Mouse (Mus musculus): ENCODE results near the gene Nova2. TPM values are rescaled to one million over a fixed set of nuclear protein-coding genes. Genes with fewer than 3 reads are reported as not detected.

The Nova2 gene
- polyA plus RNA-seq, 2 experiments: 0.05 to 0.11 TPM

GRCm38 (mm10) chr7:18962171-18962792 is 36.6 kb downstream of the Nova2 start:
- H3K9ac ChIP-seq (replicated peaks): no peak overlapping the region
- H3K4me3 ChIP-seq (ENCODE audit: insufficient read depth in 1 of 2, low read depth in 2 of 2, low read length in 2 of 2): no peak overlapping the region
- H3K27me3 ChIP-seq (ENCODE audit: control insufficient read depth, insufficient read depth, low read length): peaks cover 77% of the 10 kb centered on the region
- H3K4me1 ChIP-seq (replicated peaks; ENCODE audit: control insufficient read depth in 2 of 2, insufficient read depth in 2 of 2, low read length in 1 of 2): 0 out of 4 replicates have a peak, but pooled peaks cover 0 to 1% of the 10 kb centered on the region in 2 experiments
- DNase-seq (ENCODE audit: low read depth in 3 of 3, low spot score in 3 of 3) (no peak), ATAC-seq (ENCODE audit: insufficient read depth) (no peak)
- under 1% methylated on average over 17 of the region's 17 CpGs for WGBS (ENCODE audit: insufficient replicate concordance)
- no peaks in the 10 kb centered on the region for H3K36me3 ChIP-seq (replicated peaks; ENCODE audit: control insufficient read depth, insufficient read depth, low read depth)
- TF ChIP-seq EP300 (IDR thresholded peaks at IDR 0.05; ENCODE audit: low read depth): no peak
- TF ChIP-seq CTCF (IDR thresholded peaks at IDR 0.05; ENCODE audit: low read depth): no peak
- H3K9me3 ChIP-seq (ENCODE audit: control insufficient read depth, low read length): no peaks in the 10 kb centered on the region
- no peak overlapping the region for H3K27ac ChIP-seq
- H3K4me2 ChIP-seq (ENCODE audit: low read depth): peak overlapping the region; percentile 26

- Histone ChIP-seq H3K36me3 (replicated peaks; ENCODE audit: control insufficient read depth, insufficient read depth, low read depth) (no peaks in the 10 kb centered on the region), H3K27me3 (ENCODE audit: control insufficient read depth, insufficient read depth, low read length) (peaks cover 72% of the 10 kb centered on the region), H3K27ac (no peak overlapping the region), H3K4me1 (replicated peaks; ENCODE audit: control insufficient read depth in 2 of 2, insufficient read depth in 2 of 2, low read length in 1 of 2) (no peaks in the 10 kb centered on the region), H3K4me2 (ENCODE audit: low read depth) (peak overlapping the region; percentile 26), H3K9ac (replicated peaks) (no peak overlapping the region), H3K9me3 (ENCODE audit: control insufficient read depth, low read length) (no peaks in the 10 kb centered on the region), H3K4me3 (ENCODE audit: insufficient read depth in 1 of 2, low read depth in 2 of 2, low read length in 2 of 2) (no peak overlapping the region)
- ATAC-seq (ENCODE audit: insufficient read depth): no peak
- under 1% methylated on average over 20 of the region's 20 CpGs for WGBS (ENCODE audit: insufficient replicate concordance)
- TF ChIP-seq EP300 (IDR thresholded peaks at IDR 0.05; ENCODE audit: low read depth): no peak
- no peak for TF ChIP-seq CTCF (IDR thresholded peaks at IDR 0.05; ENCODE audit: low read depth)
- DNase-seq (ENCODE audit: low read depth in 3 of 3, low spot score in 3 of 3): no peak
Measured at GRCm38 (mm10) chr7:18962795-18963194, 37.1 kb downstream of the Nova2 start.

GRCm38 (mm10) chr7:18963294-18963843 is 37.7 kb downstream of the Nova2 start:
- no peak for ATAC-seq (ENCODE audit: insufficient read depth)
- no peak for DNase-seq (ENCODE audit: low read depth in 3 of 3, low spot score in 3 of 3)
- H3K4me3 ChIP-seq (ENCODE audit: insufficient read depth in 1 of 2, low read depth in 2 of 2, low read length in 2 of 2): no peak overlapping the region
- no peak overlapping the region for H3K4me2 ChIP-seq (ENCODE audit: low read depth)
- peaks cover 66% of the 10 kb centered on the region for H3K27me3 ChIP-seq (ENCODE audit: control insufficient read depth, insufficient read depth, low read length)
- H3K9me3 ChIP-seq (ENCODE audit: control insufficient read depth, low read length): no peaks in the 10 kb centered on the region
- no peaks in the 10 kb centered on the region for H3K4me1 ChIP-seq (replicated peaks; ENCODE audit: control insufficient read depth in 2 of 2, insufficient read depth in 2 of 2, low read length in 1 of 2)
- no peak for TF ChIP-seq EP300 (IDR thresholded peaks at IDR 0.05; ENCODE audit: low read depth)
- no peak for TF ChIP-seq CTCF (IDR thresholded peaks at IDR 0.05; ENCODE audit: low read depth)
- no peak overlapping the region for H3K9ac ChIP-seq (replicated peaks)
- no peak overlapping the region for H3K27ac ChIP-seq
- H3K36me3 ChIP-seq (replicated peaks; ENCODE audit: control insufficient read depth, insufficient read depth, low read depth): no peaks in the 10 kb centered on the region
- 2% methylated on average over 19 of the region's 19 CpGs for WGBS (ENCODE audit: insufficient replicate concordance)

- H3K4me3 ChIP-seq (ENCODE audit: insufficient read depth in 1 of 2, low read depth in 2 of 2, low read length in 2 of 2): no peak overlapping the region
- TF ChIP-seq CTCF (IDR thresholded peaks at IDR 0.05; ENCODE audit: low read depth) (no peak), EP300 (IDR thresholded peaks at IDR 0.05; ENCODE audit: low read depth) (no peak)
- no peaks in the 10 kb centered on the region for H3K36me3 ChIP-seq (replicated peaks; ENCODE audit: control insufficient read depth, insufficient read depth, low read depth)
- no peak overlapping the region for H3K27ac ChIP-seq
- H3K27me3 ChIP-seq (ENCODE audit: control insufficient read depth, insufficient read depth, low read length): peaks cover 53% of the 10 kb centered on the region
- no peaks in the 10 kb centered on the region for H3K9me3 ChIP-seq (ENCODE audit: control insufficient read depth, low read length)
- DNase-seq (ENCODE audit: low read depth in 3 of 3, low spot score in 3 of 3) (no peak), ATAC-seq (ENCODE audit: insufficient read depth) (no peak)
- no peak overlapping the region for H3K4me2 ChIP-seq (ENCODE audit: low read depth)
- no peaks in the 10 kb centered on the region for H3K4me1 ChIP-seq (replicated peaks; ENCODE audit: control insufficient read depth in 2 of 2, insufficient read depth in 2 of 2, low read length in 1 of 2)
- H3K9ac ChIP-seq (replicated peaks): no peak overlapping the region
- WGBS (ENCODE audit: insufficient replicate concordance): 69% methylated on average over 5 of the region's 5 CpGs
Measured at GRCm38 (mm10) chr7:18965312-18965711, 39.6 kb downstream of the Nova2 start.

- no peak overlapping the region for H3K4me2 ChIP-seq (ENCODE audit: low read depth)
- no peaks in the 10 kb centered on the region for H3K9me3 ChIP-seq (ENCODE audit: control insufficient read depth, low read length)
- TF ChIP-seq CTCF (IDR thresholded peaks at IDR 0.05; ENCODE audit: low read depth) (no peak), EP300 (IDR thresholded peaks at IDR 0.05; ENCODE audit: low read depth) (no peak)
- 14% methylated on average over 8 of the region's 8 CpGs for WGBS (ENCODE audit: insufficient replicate concordance)
- ATAC-seq (ENCODE audit: insufficient read depth) (no peak), DNase-seq (ENCODE audit: low read depth in 3 of 3, low spot score in 3 of 3) (no peak)
- no peaks in the 10 kb centered on the region for H3K4me1 ChIP-seq (replicated peaks; ENCODE audit: control insufficient read depth in 2 of 2, insufficient read depth in 2 of 2, low read length in 1 of 2)
- no peak overlapping the region for H3K9ac ChIP-seq (replicated peaks)
- H3K27ac ChIP-seq: no peak overlapping the region
- H3K36me3 ChIP-seq (replicated peaks; ENCODE audit: control insufficient read depth, insufficient read depth, low read depth): no peaks in the 10 kb centered on the region
- H3K27me3 ChIP-seq (ENCODE audit: control insufficient read depth, insufficient read depth, low read length): peaks cover 30% of the 10 kb centered on the region
- H3K4me3 ChIP-seq (ENCODE audit: insufficient read depth in 1 of 2, low read depth in 2 of 2, low read length in 2 of 2): no peak overlapping the region
Measured at GRCm38 (mm10) chr7:18967603-18968002, 41.9 kb downstream of the Nova2 start.
